7 mouse cellular contexts compared by ENCODE assay signal in genomic region chr9:96713472-96714390, GRCm38 (mm10). TPM values are rescaled to one million over a fixed set of nuclear protein-coding genes. Genes with fewer than 3 reads are reported as not detected.
DNase-seq lines count a peak whose midpoint lies in the region; ATAC-seq and TF ChIP-seq lines count a peak whose summit lies in the region.

No protein-coding gene starts in this region.

- no peak overlapping the region for H3K9ac ChIP-seq in lung, embryonic 15.5 days
- H3K9ac ChIP-seq in heart, postnatal 0 days (replicated peaks; ENCODE audit: low read depth, low read length), result no peak overlapping the region; the same call in 1 of the 2 replicates

- H3K4me3 ChIP-seq in lung, embryonic 15.5 days, result no peak overlapping the region
- no peak overlapping the region for H3K4me3 ChIP-seq in lung, adult 2 months (replicated peaks; ENCODE audit: extremely low read depth, low read depth, low read length)
- 0 out of 2 replicates have a peak overlapping the region, but pooled peaks have one; percentile 10 for H3K4me3 ChIP-seq in heart, postnatal 0 days (ENCODE audit: low read depth, low read length)

- peak overlapping the region; percentile 19 for H3K4me2 ChIP-seq in lung, embryonic 15.5 days
- H3K4me2 ChIP-seq in heart, postnatal 0 days (ENCODE audit: low read depth, low read length), result peak overlapping the region; percentile 37

- TF ChIP-seq POLR2A in lung, adult 2 months (IDR thresholded peaks at IDR 0.05; ENCODE audit: borderline replicate concordance, extremely low read depth, low read depth, low read length), result no peak

- no peak for DNase-seq in lung, adult 2 months
- DNase-seq in NIH3T3 (ENCODE audit: low read depth), result peak; percentile 25
- no peak for DNase-seq in heart, postnatal 0 days (ENCODE audit: low spot score)
- DNase-seq in natural killer cell, adult 2 months (ENCODE audit: low spot score in 2 of 2), result peak; percentile 46 to 70
- DNase-seq in B cell, adult 2 months, result no peak

- no peak for TF ChIP-seq CTCF in lung, adult 2 months (IDR thresholded peaks at IDR 0.05; ENCODE audit: insufficient read depth, low read length)
- TF ChIP-seq CTCF in heart, postnatal 0 days (IDR thresholded peaks at IDR 0.05; ENCODE audit: low read depth), result no peak

- no peaks in the 10 kb centered on the region for H3K36me3 ChIP-seq in lung, embryonic 15.5 days
- H3K36me3 ChIP-seq in heart, postnatal 0 days (replicated peaks; ENCODE audit: control insufficient read depth, insufficient read depth, low read length), result peaks cover 10% of the 10 kb centered on the region; the same call in 1 of the 2 replicates

- no peaks in the 10 kb centered on the region for H3K27me3 ChIP-seq in lung, embryonic 15.5 days
- H3K27me3 ChIP-seq in heart, postnatal 0 days (ENCODE audit: control insufficient read depth, insufficient read depth, low read length), result no peaks in the 10 kb centered on the region

- H3K27ac ChIP-seq in lung, embryonic 15.5 days, result no peak overlapping the region
- peak overlapping the region; percentile 91 for H3K27ac ChIP-seq in heart, postnatal 0 days (ENCODE audit: low read depth)

- peaks cover 24% of the 10 kb centered on the region for H3K4me1 ChIP-seq in lung, embryonic 15.5 days
- peaks cover 16% of the 10 kb centered on the region for H3K4me1 ChIP-seq in lung, adult 2 months (ENCODE audit: control insufficient read depth, insufficient read depth, low read length)
- H3K4me1 ChIP-seq in heart, postnatal 0 days (ENCODE audit: control insufficient read depth, insufficient read depth), result peaks cover 27% of the 10 kb centered on the region; the same call in 1 of the 2 replicates

- no peak for ATAC-seq in lung, embryonic 15.5 days (ENCODE audit: borderline replicate concordance, extremely low read depth, low FRiP score, low TSS enrichment)
- ATAC-seq in heart, postnatal 0 days (ENCODE audit: insufficient read depth, low read depth), result no peak
- ATAC-seq in cerebellum, adult (ENCODE audit: insufficient number of reproducible peaks, low FRiP score, low TSS enrichment), result no peak

- TF ChIP-seq EP300 in heart, postnatal 0 days (IDR thresholded peaks at IDR 0.05; ENCODE audit: low read depth), result no peak

- no peaks in the 10 kb centered on the region for H3K9me3 ChIP-seq in lung, embryonic 15.5 days
- H3K9me3 ChIP-seq in heart, postnatal 0 days (replicated peaks; ENCODE audit: control insufficient read depth, low read length), result no peaks in the 10 kb centered on the region

- WGBS in lung, embryonic 15.5 days, result 70% methylated on average over 14 of the region's 14 CpGs
- WGBS in lung, adult 2 months, result 67% methylated on average over 14 of the region's 14 CpGs
- WGBS in heart, postnatal 0 days, result 54% methylated on average over 14 of the region's 14 CpGs

RNA-seq across cellular contexts. Expression of gene Zbtb38, which starts 38.9 kb away (rescaled TPM):
- 26.3 and 26.4 TPM in 2 replicates for polyA plus RNA-seq in lung, embryonic 15.5 days (2015; fragmentation: Nextera tagmentation; extraction: Ambion mirVana)
- polyA plus RNA-seq in lung, adult 2 months (2012; rRNA removed), result 15.0 and 16.1 TPM in 2 replicates
- 31.8 and 44.5 TPM in 2 replicates for total RNA-seq in heart, postnatal 0 days (2014; rRNA removed; ENCODE audit: low replicate concordance)
- polyA plus RNA-seq in heart, postnatal 0 days (2015; fragmentation: Nextera tagmentation; extraction: Ambion mirVana), result 27.5 and 28.7 TPM in 2 replicates

Comparison
In these comparisons a context has a peak if more than half of its experiments do, and no peak if none do; other contexts are left out.
1. DNase-seq: peak in NIH3T3 (single experiment) and natural killer cell, adult 2 months (2 of 2); none in lung, adult 2 months (single experiment), heart, postnatal 0 days (single experiment) and B cell, adult 2 months (0 of 2).